Mouse (Mus musculus) liver, postnatal 0 days (tissue): ENCODE measurements at regions not wholly inside any gene's neighbourhood (a gene's known extent, or its start where the extent isn't known, plus 50 kb on each side); places are given as distances from the start of the nearest gene placed in this dataset.

Experiments
- CTCF ChIP-seq: sonication (generic); IDR thresholded peaks from 2 replicates; pipeline ENCODE4 v1.5.1; 2016; ENCODE audit warnings: antibody characterized with exemption, low read depth
- EP300 ChIP-seq: IDR thresholded peaks from 2 replicates; pipeline ENCODE4 v1.6.1; 2016; ENCODE audit warnings: antibody characterized with exemption, low read depth, mild to moderate bottlenecking

- no peak for TF ChIP-seq EP300
- no peak for TF ChIP-seq CTCF
These were observed 86.1 kb downstream of the Gpr65 start for GRCm38 (mm10) chr12:98354545-98354944.
